Mouse (Mus musculus): ENCODE data around the gene Cttnbp2nl.

DNA sequence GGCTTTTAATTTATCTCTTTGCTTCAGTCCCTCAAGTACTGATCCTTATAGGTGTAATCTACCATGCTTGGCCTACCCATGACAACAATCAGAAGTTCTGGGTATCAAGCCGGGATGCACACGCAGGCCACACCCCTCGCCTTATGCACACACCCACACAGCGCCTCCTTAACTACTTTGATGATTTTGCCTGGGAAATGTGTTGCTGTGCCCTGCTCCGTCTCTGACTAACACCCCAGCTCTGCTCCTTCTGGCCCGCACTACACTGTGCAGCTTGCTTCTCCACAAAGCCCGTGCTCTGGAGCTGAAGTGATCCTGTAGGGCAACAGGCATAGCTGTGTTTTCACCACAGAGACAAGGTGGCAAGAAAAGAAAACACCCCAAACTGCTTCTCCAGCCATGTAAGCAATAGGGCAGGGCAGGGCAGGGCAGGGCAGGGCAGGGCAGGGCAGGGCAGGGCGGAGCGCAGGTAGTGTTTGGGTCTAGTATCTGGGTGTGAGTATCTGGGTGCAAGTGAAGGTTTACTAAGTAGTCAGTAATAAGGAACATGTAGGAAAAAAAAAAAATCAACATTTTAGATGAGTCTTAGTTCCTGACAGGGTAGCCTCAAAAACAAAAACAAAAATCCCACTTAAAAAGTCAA lies 11.8 kb downstream of the Cttnbp2nl start:
- TF ChIP-seq KAT2A (conservative IDR thresholded peaks at IDR 0.05; ENCODE audit: low read depth, low read length) (no peak), NELFE (IDR thresholded peaks at IDR 0.05; ENCODE audit: low read depth, low read length) (no peak), E2F4 (IDR thresholded peaks at IDR 0.05; ENCODE audit: borderline replicate concordance, low read depth, low read length) (no peak), POLR2A (IDR thresholded peaks at IDR 0.05; ENCODE audit: control insufficient read depth in 1 of 2, insufficient read depth in 1 of 2, low read depth in 1 of 2, low read length in 2 of 2, poor library complexity in 1 of 2) (no peak), GABPA (IDR thresholded peaks at IDR 0.05; ENCODE audit: low read depth, low read length) (no peak)
